Mouse (Mus musculus): ENCODE measurements at regions not wholly inside any gene's neighbourhood (a gene's known extent, or its start where the extent isn't known, plus 50 kb on each side); places are given as distances from the start of the nearest gene placed in this dataset.

DNA sequence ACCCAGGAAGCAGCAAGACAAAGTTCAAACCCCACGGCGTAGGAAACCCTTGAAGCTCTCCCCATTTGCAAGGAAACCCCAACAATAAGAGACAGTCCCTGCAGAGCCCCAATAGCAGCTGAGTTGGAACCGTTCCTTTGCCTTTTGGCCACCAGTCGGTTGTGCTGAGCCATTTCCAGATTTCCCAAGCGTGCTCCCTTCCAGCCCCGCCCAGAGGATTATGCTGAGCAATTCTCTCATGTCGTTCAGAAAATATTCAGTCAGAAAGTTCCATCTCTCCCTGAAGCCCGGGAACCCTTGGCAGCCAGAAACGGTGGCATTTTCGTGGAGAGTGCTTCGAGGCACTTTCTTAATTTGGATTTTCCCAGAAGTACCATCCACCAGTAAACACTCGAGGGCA is 117.2 kb upstream of the H2al1a start:
- H3K9me3 ChIP-seq, result no peaks in the 10 kb centered on the region
- no peaks in the 10 kb centered on the region for H3K27me3 ChIP-seq
- H3K4me2 ChIP-seq, result no peak overlapping the region
- H3K27ac ChIP-seq, result no peak overlapping the region
- H3K4me3 ChIP-seq, result no peak overlapping the region
- no peaks in the 10 kb centered on the region for H3K36me3 ChIP-seq
- ATAC-seq (ENCODE audit: low FRiP score), result no peak
- 88% methylated on average over 12 of the region's 12 CpGs for WGBS
- no peak overlapping the region for H3K9ac ChIP-seq
- H3K4me1 ChIP-seq (replicated peaks), result no peaks in the 10 kb centered on the region

DNA sequence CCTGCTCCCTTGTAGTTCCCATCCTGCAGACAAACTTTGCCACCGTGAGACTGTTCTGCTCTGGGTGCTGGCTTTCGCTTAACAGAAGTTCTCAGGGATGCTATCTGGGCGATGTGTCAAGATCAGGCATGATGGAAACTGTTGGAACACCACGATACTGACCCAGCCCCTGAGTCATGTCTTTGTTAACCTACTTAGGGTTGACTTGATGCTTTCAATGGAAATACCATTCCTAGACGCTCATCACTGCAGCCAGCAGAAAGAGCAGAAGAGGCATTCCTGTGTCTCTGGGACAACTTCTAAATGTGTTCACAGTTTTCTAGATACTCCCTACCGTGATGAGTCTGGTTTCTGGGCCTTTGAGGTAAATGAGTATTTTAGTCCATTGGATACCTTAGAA is 108.2 kb upstream of the H2al1a start:
- 0 out of 2 replicates have a peak, but pooled peaks cover 3% of the 10 kb centered on the region for H3K27me3 ChIP-seq
- H3K4me3 ChIP-seq, result no peak overlapping the region
- no peaks in the 10 kb centered on the region for H3K9me3 ChIP-seq
- H3K27ac ChIP-seq, result no peak overlapping the region
- no peaks in the 10 kb centered on the region for H3K4me1 ChIP-seq (replicated peaks)
- no peak overlapping the region for H3K4me2 ChIP-seq
- ATAC-seq (ENCODE audit: low FRiP score), result no peak
- H3K36me3 ChIP-seq, result no peaks in the 10 kb centered on the region
- no peak overlapping the region for H3K9ac ChIP-seq
- 94% methylated on average over 6 of the region's 6 CpGs for WGBS

DNA sequence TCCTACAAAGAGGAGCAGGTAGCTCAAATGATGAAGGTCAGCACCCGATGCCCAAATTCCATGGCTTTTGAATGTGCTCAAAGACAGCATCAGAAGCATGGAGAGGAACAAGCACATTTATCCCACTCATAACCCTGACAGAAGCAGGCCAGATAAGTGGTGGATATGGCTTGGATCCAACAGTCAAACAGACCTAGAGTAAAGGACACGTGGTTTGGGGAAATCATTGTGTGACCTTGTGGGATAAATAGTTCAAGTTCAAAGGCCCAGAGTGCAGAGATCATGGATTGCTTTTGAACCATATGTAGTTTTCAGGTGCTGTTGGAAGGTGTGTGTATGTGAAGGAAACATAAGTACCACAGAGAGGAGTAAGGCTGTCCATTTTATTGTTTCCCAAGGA is 94.9 kb upstream of the H2al1a start:
- no peak overlapping the region for H3K27ac ChIP-seq
- no peaks in the 10 kb centered on the region for H3K36me3 ChIP-seq
- no peak overlapping the region for H3K4me3 ChIP-seq
- H3K9ac ChIP-seq, result no peak overlapping the region
- H3K27me3 ChIP-seq, result no peaks in the 10 kb centered on the region
- H3K4me1 ChIP-seq (replicated peaks), result no peaks in the 10 kb centered on the region
- no peak overlapping the region for H3K4me2 ChIP-seq
- no peaks in the 10 kb centered on the region for H3K9me3 ChIP-seq
- 93% methylated on average over 2 of the region's 2 CpGs for WGBS
- ATAC-seq (ENCODE audit: low FRiP score), result no peak

DNA sequence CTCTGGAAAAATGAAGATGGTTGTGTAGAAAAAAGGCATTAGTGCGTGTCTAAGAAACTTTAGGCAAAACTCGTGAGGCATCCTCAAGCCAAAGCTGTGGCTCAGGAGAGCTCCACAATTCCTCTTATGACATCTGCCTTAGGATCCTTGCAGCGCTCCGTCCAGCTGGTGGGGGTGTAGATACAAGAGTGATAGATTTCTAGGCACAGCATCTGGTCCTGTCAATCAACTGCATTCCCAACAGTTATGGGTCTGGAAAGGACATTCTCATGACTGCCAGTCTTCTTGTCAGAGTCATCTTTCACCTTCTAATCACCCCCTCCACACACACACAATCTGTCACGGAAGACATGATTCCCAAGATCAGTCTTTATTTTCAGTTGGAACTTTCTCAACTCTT is 89.2 kb upstream of the H2al1a start:
- Histone ChIP-seq H3K27me3 (no peaks in the 10 kb centered on the region), H3K4me3 (no peak overlapping the region), H3K9me3 (no peaks in the 10 kb centered on the region), H3K9ac (no peak overlapping the region), H3K4me2 (no peak overlapping the region), H3K36me3 (no peaks in the 10 kb centered on the region), H3K4me1 (replicated peaks) (no peaks in the 10 kb centered on the region), H3K27ac (no peak overlapping the region)
- ATAC-seq (ENCODE audit: low FRiP score), result no peak
- WGBS, result 89% methylated on average over 5 of the region's 5 CpGs

DNA sequence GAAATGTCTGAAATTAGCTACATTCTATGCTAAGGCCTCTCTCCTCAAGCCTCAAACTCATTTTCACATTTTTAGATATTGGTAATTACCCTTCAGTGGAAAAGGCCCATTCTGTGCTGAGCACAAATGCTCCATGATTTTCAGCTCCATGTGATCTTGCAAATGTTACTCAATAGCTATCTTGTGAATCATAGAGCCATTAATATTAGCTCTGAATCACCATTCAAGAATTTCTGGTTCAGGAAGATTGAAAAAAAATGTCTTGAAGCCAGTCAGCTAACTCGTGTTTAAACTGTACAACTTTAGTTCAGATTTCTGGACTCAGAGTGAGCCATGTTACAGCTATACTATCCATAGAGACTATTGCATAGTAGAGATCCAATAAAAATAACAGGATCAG is 86.2 kb upstream of the H2al1a start:
- Histone ChIP-seq H3K4me2 (no peak overlapping the region), H3K4me1 (replicated peaks) (no peaks in the 10 kb centered on the region), H3K9ac (no peak overlapping the region), H3K27ac (no peak overlapping the region), H3K4me3 (no peak overlapping the region), H3K27me3 (no peaks in the 10 kb centered on the region), H3K36me3 (no peaks in the 10 kb centered on the region), H3K9me3 (no peaks in the 10 kb centered on the region)
- 70% methylated on average over 1 of the region's 1 CpGs for WGBS
- no peak for ATAC-seq (ENCODE audit: low FRiP score)

DNA sequence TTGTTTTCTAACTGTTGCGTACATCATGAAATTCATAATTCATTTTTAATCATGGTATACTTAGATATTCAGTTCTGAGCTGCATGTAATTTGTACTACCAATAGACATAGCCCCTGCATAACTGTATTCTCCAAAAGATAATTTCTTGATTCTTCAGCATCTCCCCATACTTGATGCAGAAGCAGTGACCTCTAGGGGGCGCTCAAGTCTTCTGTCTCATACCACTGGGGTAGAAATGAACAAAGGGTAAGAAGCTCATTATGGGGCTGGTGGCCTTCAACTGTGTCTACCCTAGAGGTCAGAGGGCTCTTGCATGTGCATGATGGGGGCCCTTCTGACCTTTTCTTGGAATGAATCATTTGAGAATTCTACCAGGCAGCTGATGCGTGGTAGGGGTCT is 85.6 kb upstream of the H2al1a start:
- Histone ChIP-seq H3K4me3 (no peak overlapping the region), H3K27me3 (no peaks in the 10 kb centered on the region), H3K9me3 (no peaks in the 10 kb centered on the region), H3K9ac (no peak overlapping the region), H3K36me3 (no peaks in the 10 kb centered on the region), H3K4me2 (no peak overlapping the region), H3K4me1 (replicated peaks) (no peaks in the 10 kb centered on the region), H3K27ac (no peak overlapping the region)
- 59% methylated on average over 3 of the region's 3 CpGs for WGBS
- no peak for ATAC-seq (ENCODE audit: low FRiP score)

DNA sequence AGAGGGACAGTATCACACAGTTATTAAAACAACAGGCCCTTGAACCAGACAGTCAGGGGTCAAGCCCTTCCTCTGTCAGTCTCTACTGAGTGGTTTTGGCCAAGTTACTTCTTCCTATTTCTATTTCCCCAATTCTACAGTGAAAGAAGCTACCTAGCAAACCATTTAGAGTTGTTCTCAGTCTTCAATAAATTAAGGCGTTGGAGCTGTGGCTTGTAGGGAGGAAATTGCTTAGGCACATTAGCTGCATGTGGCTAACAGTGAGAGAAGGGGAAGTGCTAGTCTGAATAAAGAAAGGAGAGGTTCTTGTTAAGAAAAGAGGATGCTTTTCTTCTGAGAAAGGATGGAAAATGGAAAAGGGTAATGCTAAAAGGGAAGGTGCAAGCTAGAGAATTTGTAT is 60.0 kb upstream of the H2al1a start:
- H3K9ac ChIP-seq, result no peak overlapping the region
- no peaks in the 10 kb centered on the region for H3K4me1 ChIP-seq (replicated peaks)
- ATAC-seq (ENCODE audit: low FRiP score), result no peak
- no peak overlapping the region for H3K27ac ChIP-seq
- H3K4me2 ChIP-seq, result no peak overlapping the region
- no peaks in the 10 kb centered on the region for H3K36me3 ChIP-seq
- 81% methylated on average over 1 of the region's 1 CpGs for WGBS
- no peaks in the 10 kb centered on the region for H3K27me3 ChIP-seq
- no peaks in the 10 kb centered on the region for H3K9me3 ChIP-seq
- no peak overlapping the region for H3K4me3 ChIP-seq

DNA sequence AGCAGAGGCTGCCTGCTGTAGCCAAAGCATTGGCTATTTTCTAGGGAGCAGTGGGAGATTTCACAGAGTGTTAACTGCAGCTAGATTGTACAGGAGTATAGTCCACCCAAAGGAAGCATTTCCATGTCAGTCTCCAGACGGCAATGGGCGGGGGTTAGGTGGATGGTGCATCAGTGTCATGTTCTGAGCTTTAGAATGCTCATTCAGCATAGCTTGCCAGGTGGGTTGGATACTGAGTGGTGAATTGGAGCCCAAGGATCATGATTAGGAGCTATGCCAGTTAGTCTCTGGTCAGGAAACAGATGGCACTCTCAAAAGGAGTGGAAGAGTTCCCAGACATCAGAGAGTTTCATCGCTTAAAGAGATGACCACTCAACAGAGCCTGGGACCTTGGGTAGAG is 53.5 kb upstream of the H2al1a start:
- Histone ChIP-seq H3K4me3 (no peak overlapping the region), H3K9me3 (no peaks in the 10 kb centered on the region), H3K4me1 (replicated peaks) (peaks cover 9% of the 10 kb centered on the region), H3K4me2 (no peak overlapping the region), H3K9ac (no peak overlapping the region), H3K27me3 (0 out of 2 replicates have a peak, but pooled peaks cover 3% of the 10 kb centered on the region), H3K36me3 (no peaks in the 10 kb centered on the region), H3K27ac (no peak overlapping the region)
- WGBS, result 93% methylated on average over 3 of the region's 3 CpGs
- ATAC-seq (ENCODE audit: low FRiP score), result no peak
